Mouse (Mus musculus) MEL (cell line): ENCODE measurements around the gene Kdm6b. TPM values are rescaled to one million over a fixed set of nuclear protein-coding genes. Genes with fewer than 3 reads are reported as not detected.

Experiments
- DNase-seq: peaks from one replicate; pipeline ENCODE4 v3.0.0; 2011; ENCODE audit warnings: low read depth, low spot score
- H3K27ac ChIP-seq: 2 replicates; pipeline ENCODE4 v1.5.1; 2012; ENCODE audit warnings: low read depth, mild to moderate bottlenecking, control low read depth, low read length, moderate library complexity; ENCODE audit not compliant: control insufficient read depth
- H3K27me3 ChIP-seq, 2 experiments: fragments of 150-350 bp in 1 of 2; sonication (generic) in 1 of 2; 2 replicates each; pipeline ENCODE4 v1.6.1; 2012; ENCODE audit warnings: low read length in 2 of 2, mild to moderate bottlenecking in 2 of 2, improper control_type of control experiment in 1 of 2, moderate library complexity in 1 of 2; ENCODE audit not compliant: insufficient read depth in 2 of 2, control insufficient read depth in 1 of 2
- H3K36me3 ChIP-seq, 2 experiments: 2 replicates each; pipeline ENCODE4 v1.6.1; 2012 to 2014; ENCODE audit warnings: low read length in 2 of 2, improper control_type of control experiment in 1 of 2, inconsistent platforms in 1 of 2, mild to moderate bottlenecking in 1 of 2; ENCODE audit not compliant: insufficient read depth in 2 of 2, control insufficient read depth in 1 of 2
- H3K4me1 ChIP-seq, 2 experiments: fragments of 150-350 bp in 1 of 2; sonication (generic) in 1 of 2; 2 replicates each; pipeline ENCODE4 v1.6.1; 2012; ENCODE audit warnings: low read length in 2 of 2, improper control_type of control experiment in 1 of 2, mild to moderate bottlenecking in 1 of 2; ENCODE audit not compliant: insufficient read depth in 2 of 2, control insufficient read depth in 1 of 2
- H3K4me3 ChIP-seq, 2 experiments: fragments of 150-350 bp in 1 of 2; sonication (generic) in 1 of 2; 2 replicates each; pipeline ENCODE4 v1.5.1; 2012; ENCODE audit warnings: low read depth in 2 of 2, low read length in 2 of 2, mild to moderate bottlenecking in 2 of 2, moderate library complexity in 2 of 2, control low read depth in 1 of 2, improper control_type of control experiment in 1 of 2; ENCODE audit not compliant: control insufficient read depth in 1 of 2, insufficient read depth in 1 of 2
- H3K79me2 ChIP-seq: 2 replicates; pipeline ENCODE4 v1.6.1; 2012; ENCODE audit warnings: mild to moderate bottlenecking, low read length, moderate library complexity; ENCODE audit not compliant: control insufficient read depth, poor library complexity, insufficient read depth
- H3K9ac ChIP-seq: 2 replicates; pipeline ENCODE4 v1.6.1; 2012; ENCODE audit warnings: low read depth, mild to moderate bottlenecking, control low read depth, low read length, moderate library complexity; ENCODE audit not compliant: control insufficient read depth, poor library complexity, severe bottlenecking
- H3K9me3 ChIP-seq: fragments of 150-350 bp; sonication (generic); replicated peaks from 2 replicates; pipeline ENCODE4 v1.6.1; 2012; ENCODE audit warnings: mild to moderate bottlenecking, low read length, improper control_type of control experiment, moderate library complexity; ENCODE audit not compliant: insufficient read depth
- BHLHE40 ChIP-seq: IDR thresholded peaks from 2 replicates; pipeline ENCODE4 v1.6.1; 2012; ENCODE audit warnings: low read depth, mild to moderate bottlenecking, inconsistent platforms, low read length, improper control_type of control experiment, borderline replicate concordance
- CHD1 ChIP-seq: IDR thresholded peaks from 2 replicates; pipeline ENCODE4 v1.6.1; 2012; ENCODE audit warnings: low read depth, mild to moderate bottlenecking, inconsistent platforms, low read length, improper control_type of control experiment
- CHD2 ChIP-seq: IDR thresholded peaks from 2 replicates; pipeline ENCODE4 v1.6.1; 2011; ENCODE audit warnings: low read length, improper control_type of control experiment
- E2F4 ChIP-seq: IDR thresholded peaks from 2 replicates; pipeline ENCODE4 v1.6.1; 2011; ENCODE audit warnings: low read depth, low read length, improper control_type of control experiment, borderline replicate concordance
- EP300 ChIP-seq, 2 experiments: IDR thresholded peaks; 2 replicates each; pipeline ENCODE4 v1.6.1; 2011; ENCODE audit warnings: improper control_type of control experiment in 2 of 2, low read length in 2 of 2, low read depth in 1 of 2, mild to moderate bottlenecking in 1 of 2
- ETS1 ChIP-seq: IDR thresholded peaks from 2 replicates; pipeline ENCODE4 v1.6.1; 2012; ENCODE audit warnings: low read depth, mild to moderate bottlenecking, inconsistent platforms, low read length, improper control_type of control experiment, moderate library complexity
- GABPA ChIP-seq: IDR thresholded peaks from 2 replicates; pipeline ENCODE4 v1.6.1; 2012; ENCODE audit warnings: low read depth, mild to moderate bottlenecking, inconsistent platforms, low read length, improper control_type of control experiment, moderate library complexity
- GATA1 ChIP-seq: IDR thresholded peaks from 2 replicates; pipeline ENCODE4 v1.6.1; 2011; ENCODE audit warnings: low read depth, low read length, improper control_type of control experiment
- HCFC1 ChIP-seq: IDR thresholded peaks from 2 replicates; pipeline ENCODE4 v1.6.1; 2012; ENCODE audit warnings: low read depth, mild to moderate bottlenecking, inconsistent platforms, low read length, improper control_type of control experiment, moderate library complexity
- JUND ChIP-seq: IDR thresholded peaks from 2 replicates; pipeline ENCODE4 v1.6.1; 2011; ENCODE audit warnings: low read depth, mild to moderate bottlenecking, improper control_type of control experiment, low read length
- KAT2A ChIP-seq: conservative IDR thresholded peaks from 2 replicates; pipeline ENCODE4 v1.6.1; 2012; ENCODE audit warnings: low read depth, low read length, improper control_type of control experiment, inconsistent platforms
- MAFK ChIP-seq: IDR thresholded peaks from 2 replicates; pipeline ENCODE4 v1.6.1; 2011; ENCODE audit warnings: low read depth, mild to moderate bottlenecking, low read length, improper control_type of control experiment, borderline replicate concordance
- MAX ChIP-seq: IDR thresholded peaks from 2 replicates; pipeline ENCODE4 v1.6.1; 2011; ENCODE audit warnings: low read length, improper control_type of control experiment
- MAZ ChIP-seq: IDR thresholded peaks from 2 replicates; pipeline ENCODE4 v1.6.1; 2012; ENCODE audit warnings: low read depth, mild to moderate bottlenecking, inconsistent platforms, low read length, improper control_type of control experiment
- MEF2A ChIP-seq: IDR thresholded peaks from 2 replicates; pipeline ENCODE4 v1.6.1; 2014; ENCODE audit warnings: low read depth, mild to moderate bottlenecking, inconsistent platforms, low read length, improper control_type of control experiment; ENCODE audit not compliant: poor library complexity, insufficient replicate concordance, severe bottlenecking; ENCODE audit errors: extremely low read depth
- MXI1 ChIP-seq: IDR thresholded peaks from 2 replicates; pipeline ENCODE4 v1.6.1; 2011; ENCODE audit warnings: mild to moderate bottlenecking, low read depth, low read length, improper control_type of control experiment
- MYB ChIP-seq: IDR thresholded peaks from 2 replicates; pipeline ENCODE4 v1.6.1; 2011; ENCODE audit warnings: mild to moderate bottlenecking, low read depth, low read length, improper control_type of control experiment
- MYC ChIP-seq: IDR thresholded peaks from 2 replicates; pipeline ENCODE4 v1.6.1; 2011; ENCODE audit warnings: low read depth, mild to moderate bottlenecking, low read length, improper control_type of control experiment, moderate library complexity
- NELFE ChIP-seq: IDR thresholded peaks from 2 replicates; pipeline ENCODE4 v1.6.1; 2011; ENCODE audit warnings: low read depth, low read length, improper control_type of control experiment
- POLR2A ChIP-seq, 2 experiments: IDR thresholded peaks; 2 replicates each; pipeline ENCODE4 v1.6.1; 2011 to 2012; ENCODE audit warnings: low read length in 2 of 2, mild to moderate bottlenecking in 2 of 2, control low read depth in 1 of 2, improper control_type of control experiment in 1 of 2, low read depth in 1 of 2, moderate library complexity in 1 of 2; ENCODE audit not compliant: control insufficient read depth in 1 of 2, insufficient read depth in 1 of 2, poor library complexity in 1 of 2
- POLR2AphosphoS2 ChIP-seq: IDR thresholded peaks from 2 replicates; pipeline ENCODE4 v1.6.1; 2011; ENCODE audit warnings: low read length, improper control_type of control experiment
- RCOR1 ChIP-seq: IDR thresholded peaks from 2 replicates; pipeline ENCODE4 v1.6.1; 2012; ENCODE audit warnings: low read depth, mild to moderate bottlenecking, inconsistent platforms, low read length, improper control_type of control experiment
- SIN3A ChIP-seq: IDR thresholded peaks from 2 replicates; pipeline ENCODE4 v1.6.1; 2012; ENCODE audit warnings: low read length, improper control_type of control experiment, inconsistent platforms
- SMC3 ChIP-seq: IDR thresholded peaks from 2 replicates; pipeline ENCODE4 v1.6.1; 2011; ENCODE audit warnings: low read depth, low read length, improper control_type of control experiment
- TBP ChIP-seq: IDR thresholded peaks from 2 replicates; pipeline ENCODE4 v1.8.0; 2011; ENCODE audit warnings: low read depth, low read length, improper control_type of control experiment
- TCF12 ChIP-seq: IDR thresholded peaks from 2 replicates; pipeline ENCODE4 v1.6.1; 2014; ENCODE audit warnings: low read depth, mild to moderate bottlenecking, inconsistent platforms, low read length, improper control_type of control experiment, moderate library complexity
- UBTF ChIP-seq: IDR thresholded peaks from 2 replicates; pipeline ENCODE4 v1.6.1; 2012; ENCODE audit warnings: low read depth, mild to moderate bottlenecking, inconsistent platforms, low read length, improper control_type of control experiment, moderate library complexity, borderline replicate concordance; ENCODE audit not compliant: insufficient read depth
- USF2 ChIP-seq, 2 experiments: IDR thresholded peaks; 2 replicates each; pipeline ENCODE4 v1.6.1; 2011 to 2012; ENCODE audit warnings: improper control_type of control experiment in 2 of 2, low read length in 2 of 2, borderline replicate concordance in 1 of 2, inconsistent platforms in 1 of 2, low read depth in 1 of 2, mild to moderate bottlenecking in 1 of 2; ENCODE audit not compliant: insufficient read depth in 1 of 2
- ZKSCAN1 ChIP-seq: IDR thresholded peaks from 2 replicates; pipeline ENCODE4 v1.6.1; 2012; ENCODE audit warnings: low read depth, mild to moderate bottlenecking, inconsistent platforms, low read length, improper control_type of control experiment, moderate library complexity
- ZMIZ1 ChIP-seq: IDR thresholded peaks from 2 replicates; pipeline ENCODE4 v1.6.1; 2012; ENCODE audit warnings: low read depth, mild to moderate bottlenecking, inconsistent platforms, low read length, improper control_type of control experiment, moderate library complexity
- polyA plus RNA-seq, 2 experiments: library from polyadenylated mRNA; stranded (reverse) in 1 of 2; unstranded in 1 of 2; fragments of >175 nt in 1 of 2; fragments of >200 nt in 1 of 2; gene quantifications; 2 replicates each; pipeline versions ENCODE4 v1.2.1 to v1.2.4; 2012; ENCODE audit warnings: low replicate concordance in 2 of 2, low read depth in 1 of 2; ENCODE audit not compliant: insufficient read length in 2 of 2, insufficient read depth in 1 of 2, missing spikeins in 1 of 2
- total RNA-seq: library from RNA; depleted of rRNA; stranded (reverse); fragments of 300-350 nt; gene quantifications from 2 replicates; pipeline ENCODE4 v1.2.3, GENCODE M21; 2012

Kdm6b gene
- total and polyA plus RNA-seq, 3 experiments, result 5.8 to 43.4 (median 25.0) TPM

GRCm38 (mm10) chr11:69411073-69411535, 2.4 kb downstream of the Kdm6b start (continued):
- TF ChIP-seq MEF2A (no peak), ZKSCAN1 (no peak), JUND (no peak), CHD2 (no peak), KAT2A (no peak; the same call in 1 of the 2 replicates), SMC3 (no peak), EP300 (IDR thresholded peaks at IDR 0.05; ENCODE audit: low read depth in 1 of 2, low read length in 2 of 2) (no peak), RCOR1 (no peak), POLR2AphosphoS2 (no peak), ETS1 (peak; percentile 60; the same call in 1 of the 2 replicates), GATA1 (no peak), MYC (no peak), ZMIZ1 (peak; percentile 53; the same call in 1 of the 2 replicates), USF2 (IDR thresholded peaks at IDR 0.05; ENCODE audit: borderline replicate concordance in 1 of 2, insufficient read depth in 1 of 2, low read depth in 1 of 2, low read length in 2 of 2) (no peak), E2F4 (no peak), CHD1 (no peak; the same call in 1 of the 2 replicates), MXI1 (peak; percentile 23), MYB (no peak), NELFE (peak; percentile 70), MAZ (peak; percentile 95)

GRCm38 (mm10) chr11:69410310-69411072, 3.0 kb downstream of the Kdm6b start:
- peaks cover 0 to 29% of the 10 kb centered on the region in 2 experiments; a peak in 3 of 4 replicates for H3K36me3 ChIP-seq
- H3K4me3 ChIP-seq, result peak overlapping the region; percentile 62 to 79
- peak overlapping the region; percentile 91 for H3K27ac ChIP-seq
- peaks cover 17 to 38% of the 10 kb centered on the region in 2 experiments for H3K4me1 ChIP-seq
- peak; percentile 94 for DNase-seq
- H3K9me3 ChIP-seq, result no peaks in the 10 kb centered on the region
- peaks cover 64% of the 10 kb centered on the region for H3K79me2 ChIP-seq
- no peaks in the 10 kb centered on the region for H3K27me3 ChIP-seq
- peak overlapping the region; percentile 87 for H3K9ac ChIP-seq
- TF ChIP-seq BHLHE40 (peak; percentile 49; the same call in 1 of the 2 replicates), NELFE (peak; percentile 52), KAT2A (no peak), MYC (peak; percentile 85; the same call in 1 of the 2 replicates), TBP (peak; percentile 79), MAX (0 out of 2 replicates have a peak, but pooled peaks have one; percentile 59), GABPA (0 out of 2 replicates have a peak, but pooled peaks have one; percentile 36), POLR2A (IDR thresholded peaks at IDR 0.05; ENCODE audit: control insufficient read depth in 1 of 2, insufficient read depth in 1 of 2, low read depth in 1 of 2, low read length in 2 of 2, poor library complexity in 1 of 2) (peak in 1 of 2 experiments; percentile 43; a peak in 2 of 4 replicates), MYB (no peak), MAFK (peak; percentile 81), MXI1 (peak; percentile 57), JUND (0 out of 2 replicates have a peak, but pooled peaks have one; percentile 42), POLR2AphosphoS2 (0 out of 2 replicates have a peak, but pooled peaks have one; percentile 28), SIN3A (peak; percentile 57; the same call in 1 of the 2 replicates), UBTF (0 out of 2 replicates have a peak, but pooled peaks have one; percentile 37), CHD2 (no peak), MEF2A (no peak), EP300 (IDR thresholded peaks at IDR 0.05; ENCODE audit: low read depth in 1 of 2, low read length in 2 of 2) (peak; percentile 50 to 76), TCF12 (peak; percentile 20; the same call in 1 of the 2 replicates), ETS1 (peak; percentile 98), RCOR1 (peak; percentile 71; the same call in 1 of the 2 replicates), CHD1 (peak; percentile 64; the same call in 1 of the 2 replicates), HCFC1 (peak; percentile 54; the same call in 1 of the 2 replicates)
